Mouse (Mus musculus): ENCODE measurements around the gene Dusp23. TPM values are rescaled to one million over a fixed set of nuclear protein-coding genes. Genes with fewer than 3 reads are reported as not detected.

Dusp23 gene
- polyA plus RNA-seq, 1 experiment from 2014 or later = 11.0 TPM

DNA sequence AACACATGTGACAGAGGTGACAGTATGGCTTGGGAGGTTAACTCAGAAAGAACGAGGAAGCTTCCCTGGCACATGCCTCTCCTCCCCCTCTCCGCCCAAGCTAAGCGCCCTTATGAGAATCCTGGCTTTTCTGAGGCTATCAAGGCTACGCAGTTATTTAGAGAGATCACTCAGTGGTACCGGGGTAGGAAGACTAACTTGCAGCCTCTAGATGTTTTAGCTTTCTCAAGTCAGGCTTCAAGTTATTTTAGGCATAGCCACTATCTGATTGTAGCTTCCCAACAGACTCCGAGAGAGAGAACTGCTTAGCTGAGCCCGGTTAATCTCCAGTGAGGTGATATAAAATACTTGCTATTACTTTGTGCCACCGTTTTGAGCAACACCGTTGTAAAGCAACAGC lies 16.6 kb upstream of the Dusp23 start:
- Histone ChIP-seq H3K9me3 (no peaks in the 10 kb centered on the region), H3K4me1 (no peaks in the 10 kb centered on the region), H3K4me3 (no peak overlapping the region), H3K36me3 (no peaks in the 10 kb centered on the region), H3K27me3 (no peaks in the 10 kb centered on the region), H3K27ac (no peak overlapping the region), H3K4me2 (no peak overlapping the region), H3K9ac (no peak overlapping the region)
- WGBS = 79% methylated on average over 9 of the region's 9 CpGs
- ATAC-seq (ENCODE audit: insufficient number of reproducible peaks, low FRiP score, low TSS enrichment, low read depth) = no peak

DNA sequence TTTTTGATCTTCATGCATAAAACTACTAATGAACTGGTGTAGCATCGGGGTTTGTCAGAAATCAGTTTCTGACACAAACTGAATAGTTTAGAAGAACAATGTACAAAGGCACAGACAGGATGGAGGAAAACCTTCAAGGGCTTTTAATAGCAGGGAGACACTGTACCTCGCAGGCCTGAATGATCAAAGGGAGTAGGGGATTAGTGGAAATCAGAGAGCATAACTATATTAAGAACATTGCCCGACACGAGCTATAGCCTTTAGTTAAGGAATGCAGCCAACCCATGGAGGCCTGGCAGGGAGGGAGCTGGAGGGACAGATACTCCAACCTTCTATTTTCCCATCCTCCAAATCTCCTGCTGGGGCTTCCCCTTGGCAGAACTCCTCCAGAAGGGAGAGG lies 14.5 kb upstream of the Dusp23 start:
- Histone ChIP-seq H3K9ac (no peak overlapping the region), H3K27me3 (no peaks in the 10 kb centered on the region), H3K4me3 (no peak overlapping the region), H3K36me3 (no peaks in the 10 kb centered on the region), H3K9me3 (no peaks in the 10 kb centered on the region), H3K4me1 (no peaks in the 10 kb centered on the region), H3K4me2 (no peak overlapping the region), H3K27ac (no peak overlapping the region)
- no peak for ATAC-seq (ENCODE audit: insufficient number of reproducible peaks, low FRiP score, low TSS enrichment, low read depth)
- 29% methylated on average over 4 of the region's 4 CpGs for WGBS

DNA sequence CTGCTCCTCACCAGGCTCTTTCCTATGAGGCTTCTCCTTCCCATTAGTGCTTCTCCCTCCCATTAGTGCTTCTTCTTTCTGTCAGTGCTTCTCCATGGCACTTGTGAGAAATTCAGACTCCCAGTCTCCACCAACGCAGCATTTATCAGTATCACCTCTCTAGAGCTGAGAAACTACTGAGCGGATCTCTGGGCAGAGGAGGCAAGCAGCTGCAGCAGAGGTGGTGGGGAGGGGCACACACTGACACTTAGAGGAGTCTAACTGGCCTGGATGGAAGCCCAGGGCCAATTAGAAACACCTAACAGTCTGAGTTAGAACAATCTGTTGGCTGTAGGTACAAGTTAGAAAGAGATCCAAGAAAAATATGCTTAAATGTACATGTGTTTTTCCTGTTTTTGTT lies 6.0 kb upstream of the Dusp23 start:
- Histone ChIP-seq H3K27ac (no peak overlapping the region), H3K9ac (no peak overlapping the region), H3K4me2 (no peak overlapping the region), H3K36me3 (no peaks in the 10 kb centered on the region), H3K4me3 (no peak overlapping the region), H3K9me3 (no peaks in the 10 kb centered on the region), H3K4me1 (peaks cover 4% of the 10 kb centered on the region; the same call in 1 of the 2 replicates), H3K27me3 (0 out of 2 replicates have a peak, but pooled peaks cover 4% of the 10 kb centered on the region)
- no peak for ATAC-seq (ENCODE audit: insufficient number of reproducible peaks, low FRiP score, low TSS enrichment, low read depth)
- 39% methylated on average over 2 of the region's 2 CpGs for WGBS

DNA sequence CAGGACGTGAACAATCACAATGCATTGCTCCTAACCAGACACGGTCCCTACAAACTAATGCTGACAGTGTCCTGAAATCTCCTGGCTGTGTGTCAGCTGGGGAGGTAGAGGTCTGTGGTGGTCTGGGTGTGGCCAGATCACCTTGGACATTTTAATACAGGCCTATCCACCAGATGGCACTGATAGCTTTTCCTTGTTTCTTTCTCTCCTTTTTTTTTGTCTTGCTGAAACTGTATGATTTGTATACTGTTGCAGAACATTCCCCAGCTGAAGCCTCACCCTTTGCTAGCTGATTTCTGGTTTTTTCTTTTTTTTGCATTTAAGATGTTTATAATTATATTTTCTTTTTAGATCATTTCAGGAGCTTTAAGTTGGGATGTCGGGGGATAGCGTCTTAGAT lies 5.0 kb upstream of the Dusp23 start:
- Histone ChIP-seq H3K9ac (no peak overlapping the region), H3K4me3 (no peak overlapping the region), H3K4me2 (no peak overlapping the region), H3K27ac (no peak overlapping the region), H3K4me1 (peaks cover 4% of the 10 kb centered on the region; the same call in 1 of the 2 replicates), H3K36me3 (no peaks in the 10 kb centered on the region), H3K27me3 (0 out of 2 replicates have a peak, but pooled peaks cover 4% of the 10 kb centered on the region), H3K9me3 (no peaks in the 10 kb centered on the region)
- 49% methylated on average over 4 of the region's 4 CpGs for WGBS
- no peak for ATAC-seq (ENCODE audit: insufficient number of reproducible peaks, low FRiP score, low TSS enrichment, low read depth)

DNA sequence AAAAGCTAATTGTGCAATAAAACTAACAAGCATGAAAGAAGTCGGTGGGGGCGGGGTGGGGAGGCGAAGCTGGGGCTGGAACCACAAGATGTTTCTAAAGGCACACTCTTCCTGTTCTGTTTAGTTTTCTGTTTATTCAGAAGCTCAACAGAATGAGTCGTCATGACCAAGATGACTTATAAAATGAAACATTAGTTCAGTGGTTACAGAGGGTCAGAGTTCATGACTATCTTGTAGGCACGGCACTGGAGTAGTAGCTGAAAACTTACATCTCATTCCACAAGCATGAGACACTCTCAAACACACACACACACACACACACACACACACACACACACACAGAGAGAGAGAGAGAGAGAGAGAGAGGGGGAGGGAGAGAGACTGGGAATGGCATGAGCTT lies 3.5 kb upstream of the Dusp23 start:
- peaks cover 7% of the 10 kb centered on the region; the same call in 1 of the 2 replicates for H3K4me1 ChIP-seq
- H3K4me3 ChIP-seq = no peak overlapping the region
- H3K36me3 ChIP-seq = no peaks in the 10 kb centered on the region
- H3K4me2 ChIP-seq = no peak overlapping the region
- ATAC-seq (ENCODE audit: insufficient number of reproducible peaks, low FRiP score, low TSS enrichment, low read depth) = no peak
- 0 out of 2 replicates have a peak, but pooled peaks cover 4% of the 10 kb centered on the region for H3K27me3 ChIP-seq
- H3K27ac ChIP-seq = no peak overlapping the region
- H3K9me3 ChIP-seq = no peaks in the 10 kb centered on the region
- WGBS = 81% methylated on average over 5 of the region's 5 CpGs
- no peak overlapping the region for H3K9ac ChIP-seq

DNA sequence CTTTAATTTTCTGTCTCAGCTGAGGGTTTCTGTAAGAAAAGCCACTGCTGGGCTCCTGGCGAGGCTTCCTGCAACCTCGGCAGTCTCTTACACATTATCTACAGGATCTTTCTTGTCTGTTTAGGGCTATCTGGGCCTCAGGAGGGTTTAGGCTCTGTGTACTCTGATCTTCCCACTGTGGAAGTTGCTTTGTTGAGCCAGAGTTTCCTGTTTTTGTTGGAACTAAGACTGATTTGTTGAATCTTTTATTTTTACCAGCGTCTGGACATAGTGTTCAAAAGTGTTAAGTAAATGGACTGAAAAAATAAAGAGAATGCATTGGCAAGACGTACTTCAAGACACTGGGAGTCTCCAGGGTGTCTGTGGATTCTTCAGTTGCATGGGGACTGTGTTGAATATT lies 2.5 kb upstream of the Dusp23 start:
- H3K4me2 ChIP-seq = no peak overlapping the region
- no peak for ATAC-seq (ENCODE audit: insufficient number of reproducible peaks, low FRiP score, low TSS enrichment, low read depth)
- 48% methylated on average over 4 of the region's 4 CpGs for WGBS
- no peaks in the 10 kb centered on the region for H3K36me3 ChIP-seq
- H3K27me3 ChIP-seq = 0 out of 2 replicates have a peak, but pooled peaks cover 4% of the 10 kb centered on the region
- no peak overlapping the region for H3K9ac ChIP-seq
- no peak overlapping the region for H3K4me3 ChIP-seq
- H3K27ac ChIP-seq = no peak overlapping the region
- peaks cover 7% of the 10 kb centered on the region; the same call in 1 of the 2 replicates for H3K4me1 ChIP-seq
- no peaks in the 10 kb centered on the region for H3K9me3 ChIP-seq

DNA sequence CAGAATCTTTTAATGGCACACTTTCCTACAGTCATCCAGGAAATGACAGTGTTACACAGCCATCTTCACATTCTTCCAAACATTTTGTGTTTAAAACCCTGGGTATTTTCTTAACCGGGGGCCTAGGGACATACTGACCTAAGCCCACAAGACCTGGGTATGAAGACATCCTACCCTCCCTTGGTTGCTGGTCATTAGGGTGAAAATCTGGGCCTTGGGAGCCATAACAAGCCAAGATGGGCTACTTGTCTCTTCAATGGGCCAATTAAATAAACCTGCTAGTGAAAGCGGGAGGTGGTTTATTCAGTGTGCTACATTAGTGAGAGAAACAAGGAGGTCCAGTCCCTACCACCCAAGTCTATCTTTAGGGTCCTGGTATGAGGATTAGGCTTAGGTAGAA lies 1.4 kb upstream of the Dusp23 start:
- Histone ChIP-seq H3K36me3 (no peaks in the 10 kb centered on the region), H3K4me2 (no peak overlapping the region), H3K4me1 (peaks cover 7% of the 10 kb centered on the region; the same call in 1 of the 2 replicates), H3K27me3 (0 out of 2 replicates have a peak, but pooled peaks cover 4% of the 10 kb centered on the region), H3K9ac (no peak overlapping the region), H3K9me3 (no peaks in the 10 kb centered on the region), H3K4me3 (no peak overlapping the region), H3K27ac (no peak overlapping the region)
- ATAC-seq (ENCODE audit: insufficient number of reproducible peaks, low FRiP score, low TSS enrichment, low read depth) = no peak
- WGBS = 82% methylated on average over 2 of the region's 2 CpGs

DNA sequence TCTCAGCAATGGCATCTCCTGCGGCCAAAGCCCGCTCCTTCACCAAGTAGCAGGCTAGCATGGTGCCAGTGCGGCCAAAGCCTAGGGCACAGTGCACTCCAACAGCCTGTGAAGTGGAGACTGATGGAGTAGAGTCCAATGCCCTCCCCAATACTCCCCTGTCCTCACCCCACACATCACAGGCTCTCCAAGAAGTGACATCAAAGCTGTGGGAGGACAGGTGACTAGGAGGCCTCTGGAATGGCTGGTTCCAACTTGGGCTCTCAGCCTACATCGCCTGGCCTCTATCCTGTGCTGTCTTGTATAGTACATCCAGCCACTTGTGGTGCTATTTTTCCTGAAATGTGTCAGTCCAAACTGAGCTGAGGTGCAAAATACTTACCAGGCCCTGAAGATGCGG lies 1.0 kb downstream of the Dusp23 start:
- no peak for ATAC-seq (ENCODE audit: insufficient number of reproducible peaks, low FRiP score, low TSS enrichment, low read depth)
- H3K4me3 ChIP-seq = no peak overlapping the region
- no peaks in the 10 kb centered on the region for H3K36me3 ChIP-seq
- H3K4me1 ChIP-seq = 0 out of 2 replicates have a peak, but pooled peaks cover 3% of the 10 kb centered on the region
- WGBS = 85% methylated on average over 5 of the region's 5 CpGs
- H3K9ac ChIP-seq = no peak overlapping the region
- no peaks in the 10 kb centered on the region for H3K9me3 ChIP-seq
- H3K27me3 ChIP-seq = 0 out of 2 replicates have a peak, but pooled peaks cover 4% of the 10 kb centered on the region
- no peak overlapping the region for H3K27ac ChIP-seq
- no peak overlapping the region for H3K4me2 ChIP-seq

DNA sequence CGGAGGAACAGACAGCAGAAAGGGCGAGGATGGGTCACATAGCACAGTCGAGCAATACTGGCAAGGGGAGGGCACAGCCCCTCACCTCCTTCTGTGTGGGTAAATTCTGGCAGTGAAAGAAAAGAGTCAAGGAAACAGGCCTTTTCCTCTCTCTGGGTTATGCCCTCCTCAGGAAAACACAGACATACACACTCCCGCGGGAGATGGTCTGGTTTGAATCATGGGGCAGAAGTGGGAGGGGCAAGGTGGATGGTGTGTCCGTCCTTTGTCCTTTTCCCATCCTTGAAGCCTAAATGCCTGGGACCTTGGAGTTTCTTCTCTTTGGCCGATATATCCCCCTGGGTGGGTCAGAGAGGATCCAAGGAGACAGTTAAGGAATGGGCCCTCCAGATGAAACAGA lies 2.9 kb downstream of the Dusp23 start:
- H3K9me3 ChIP-seq = no peaks in the 10 kb centered on the region
- H3K4me3 ChIP-seq = no peak overlapping the region
- H3K36me3 ChIP-seq = no peaks in the 10 kb centered on the region
- ATAC-seq (ENCODE audit: insufficient number of reproducible peaks, low FRiP score, low TSS enrichment, low read depth) = no peak
- 0 out of 2 replicates have a peak, but pooled peaks cover 3% of the 10 kb centered on the region for H3K4me1 ChIP-seq
- 0 out of 2 replicates have a peak, but pooled peaks cover 4% of the 10 kb centered on the region for H3K27me3 ChIP-seq
- no peak overlapping the region for H3K9ac ChIP-seq
- no peak overlapping the region for H3K27ac ChIP-seq
- 38% methylated on average over 7 of the region's 7 CpGs for WGBS
- H3K4me2 ChIP-seq = no peak overlapping the region

DNA sequence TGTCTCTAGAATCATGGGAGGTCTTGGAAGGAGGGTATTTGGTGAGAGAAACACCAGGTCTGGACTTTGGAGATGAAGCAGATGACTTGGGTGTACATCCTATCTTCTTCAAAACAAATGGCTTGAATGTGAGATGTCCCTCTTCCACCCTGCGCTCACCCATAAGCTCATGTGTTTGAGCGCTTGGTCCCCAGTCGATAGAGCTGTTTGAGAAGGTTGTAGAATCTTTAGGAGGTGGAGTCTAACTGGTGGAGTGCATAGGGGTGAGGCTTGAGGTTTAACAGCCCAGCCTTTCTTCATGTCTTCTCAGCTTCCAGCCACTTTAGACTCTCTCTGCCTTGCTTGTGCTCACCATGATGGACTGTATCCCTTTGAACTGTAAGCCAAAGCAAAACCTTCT lies 6.5 kb downstream of the Dusp23 start:
- no peak for ATAC-seq (ENCODE audit: insufficient number of reproducible peaks, low FRiP score, low TSS enrichment, low read depth)
- 93% methylated on average over 3 of the region's 3 CpGs for WGBS
- no peak overlapping the region for H3K27ac ChIP-seq
- no peak overlapping the region for H3K4me2 ChIP-seq
- no peak overlapping the region for H3K4me3 ChIP-seq
- no peak overlapping the region for H3K9ac ChIP-seq
- H3K27me3 ChIP-seq = no peaks in the 10 kb centered on the region
- H3K9me3 ChIP-seq = no peaks in the 10 kb centered on the region
- no peaks in the 10 kb centered on the region for H3K36me3 ChIP-seq
- H3K4me1 ChIP-seq = no peaks in the 10 kb centered on the region

DNA sequence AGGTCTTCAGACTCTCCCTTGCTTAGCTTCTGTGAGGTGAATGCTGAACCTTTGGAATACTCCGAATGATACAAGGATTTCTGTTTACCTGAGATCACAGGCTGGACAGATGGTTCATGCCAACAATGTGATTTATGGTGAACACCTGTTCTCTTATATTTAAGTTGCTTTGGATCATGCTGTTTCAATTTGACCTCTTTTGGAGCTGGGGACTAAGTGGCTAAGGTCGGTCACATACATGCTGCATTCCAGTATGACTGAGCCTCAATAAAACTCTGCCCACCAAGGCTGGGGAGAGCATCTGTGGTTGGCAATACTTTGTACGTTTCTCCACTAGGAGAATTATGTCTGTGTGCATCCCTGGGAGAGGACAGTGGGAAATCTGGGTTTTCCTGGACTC lies 8.7 kb downstream of the Dusp23 start:
- Histone ChIP-seq H3K9ac (no peak overlapping the region), H3K9me3 (no peaks in the 10 kb centered on the region), H3K36me3 (no peaks in the 10 kb centered on the region), H3K27ac (no peak overlapping the region), H3K4me1 (no peaks in the 10 kb centered on the region), H3K4me2 (no peak overlapping the region), H3K27me3 (no peaks in the 10 kb centered on the region), H3K4me3 (no peak overlapping the region)
- 28% methylated on average over 3 of the region's 3 CpGs for WGBS
- ATAC-seq (ENCODE audit: insufficient number of reproducible peaks, low FRiP score, low TSS enrichment, low read depth) = no peak

DNA sequence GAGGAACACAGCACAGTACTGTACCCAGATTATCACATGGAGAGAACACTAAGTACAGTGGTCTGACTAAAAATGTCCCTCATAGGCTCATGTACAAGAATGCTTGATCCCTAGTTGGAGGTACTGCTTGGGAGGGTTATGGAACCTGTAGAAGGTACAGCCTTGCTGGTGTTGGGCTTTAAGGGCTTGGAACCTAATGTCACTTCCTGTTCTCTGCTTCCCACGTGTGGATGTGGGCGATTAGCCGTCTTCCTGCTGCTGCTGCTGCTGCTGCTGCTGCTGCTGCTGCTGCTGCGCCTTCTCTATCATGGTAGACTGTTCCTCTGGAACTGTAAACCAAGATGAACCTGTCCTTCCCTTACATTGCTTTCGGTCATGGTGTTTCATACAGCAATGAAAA lies 9.2 kb downstream of the Dusp23 start:
- H3K27ac ChIP-seq = no peak overlapping the region
- no peak for ATAC-seq (ENCODE audit: insufficient number of reproducible peaks, low FRiP score, low TSS enrichment, low read depth)
- no peak overlapping the region for H3K9ac ChIP-seq

DNA sequence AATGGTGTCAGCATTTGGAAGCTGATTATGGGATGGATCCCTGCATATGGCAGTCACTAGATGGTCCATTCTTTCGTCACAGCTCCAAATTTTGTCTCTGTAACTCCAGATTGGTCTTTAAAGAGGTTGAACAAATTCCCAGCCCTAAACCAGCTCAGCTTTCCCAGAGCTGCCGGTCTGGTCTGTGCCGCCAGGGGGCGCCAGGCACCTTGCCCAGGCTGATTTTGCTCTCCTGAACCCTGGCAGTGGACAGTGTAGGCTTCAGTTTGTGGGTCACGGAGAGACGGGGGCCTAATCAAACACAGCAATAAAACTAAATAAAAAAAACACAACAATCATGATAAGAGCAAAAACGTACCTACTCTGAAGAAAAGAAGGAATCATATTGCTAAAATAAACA lies 13.5 kb downstream of the Dusp23 start:
- whole genome bisulfite sequencing = 21% methylated on average over 7 of the region's 7 CpGs
- H3K27me3 ChIP-seq = 0 out of 2 replicates have a peak, but pooled peaks cover 9% of the 10 kb centered on the region

More for the DNA sequence above, 9.2 kb downstream of the Dusp23 start:
- no peaks in the 10 kb centered on the region for H3K27me3 ChIP-seq
- no peak overlapping the region for H3K4me3 ChIP-seq
- no peaks in the 10 kb centered on the region for H3K36me3 ChIP-seq
- WGBS = 60% methylated on average over 5 of the region's 5 CpGs
- no peaks in the 10 kb centered on the region for H3K4me1 ChIP-seq
- no peak overlapping the region for H3K4me2 ChIP-seq
- H3K9me3 ChIP-seq = no peaks in the 10 kb centered on the region

More for the DNA sequence above, 13.5 kb downstream of the Dusp23 start:
- ATAC-seq (ENCODE audit: insufficient number of reproducible peaks, low FRiP score, low TSS enrichment, low read depth) = no peak
- H3K4me3 ChIP-seq = no peak overlapping the region
- H3K4me2 ChIP-seq = no peak overlapping the region
- peaks cover 19% of the 10 kb centered on the region for H3K4me1 ChIP-seq
- H3K36me3 ChIP-seq = no peaks in the 10 kb centered on the region
- no peaks in the 10 kb centered on the region for H3K9me3 ChIP-seq
- H3K9ac ChIP-seq = no peak overlapping the region
- H3K27ac ChIP-seq = no peak overlapping the region

Data from limb, embryonic 15.5 days (tissue).